Mouse (Mus musculus): ENCODE results near the gene Lsg1. TPM values are rescaled to one million over a fixed set of nuclear protein-coding genes. Genes with fewer than 3 reads are reported as not detected.

The Lsg1 gene
- polyA plus RNA-seq, 1 experiment, result 31.3 TPM

DNA sequence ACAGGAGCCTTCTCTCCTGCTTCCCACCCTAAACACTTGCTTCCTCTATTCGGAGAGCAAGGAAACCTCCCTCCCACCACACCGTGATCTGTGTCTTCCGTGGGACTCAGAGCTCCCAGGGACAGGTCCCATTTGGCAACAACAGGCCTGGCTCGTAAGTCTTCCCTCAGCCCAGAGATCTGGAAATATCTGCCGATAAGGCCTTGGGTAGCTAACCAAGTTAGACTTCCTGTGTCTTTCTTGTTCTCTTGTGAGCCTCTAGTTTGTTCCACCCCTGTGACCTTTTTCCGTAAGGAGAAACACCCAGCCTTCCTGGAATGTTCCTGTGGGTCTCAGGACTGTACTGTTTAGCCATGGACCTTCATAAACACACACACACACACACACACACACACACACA, 44.6 kb downstream of the Lsg1 start:
- Histone ChIP-seq H3K4me1 (ENCODE audit: control insufficient read depth, insufficient read depth, low read length) (no peaks in the 10 kb centered on the region), H3K4me3 (ENCODE audit: insufficient read depth, low read length) (no peak overlapping the region)
- TF ChIP-seq CTCF (IDR thresholded peaks at IDR 0.05; ENCODE audit: borderline replicate concordance, insufficient read depth, low read length) (no peak), POLR2A (IDR thresholded peaks at IDR 0.05; ENCODE audit: low read depth, low read length) (no peak)

DNA sequence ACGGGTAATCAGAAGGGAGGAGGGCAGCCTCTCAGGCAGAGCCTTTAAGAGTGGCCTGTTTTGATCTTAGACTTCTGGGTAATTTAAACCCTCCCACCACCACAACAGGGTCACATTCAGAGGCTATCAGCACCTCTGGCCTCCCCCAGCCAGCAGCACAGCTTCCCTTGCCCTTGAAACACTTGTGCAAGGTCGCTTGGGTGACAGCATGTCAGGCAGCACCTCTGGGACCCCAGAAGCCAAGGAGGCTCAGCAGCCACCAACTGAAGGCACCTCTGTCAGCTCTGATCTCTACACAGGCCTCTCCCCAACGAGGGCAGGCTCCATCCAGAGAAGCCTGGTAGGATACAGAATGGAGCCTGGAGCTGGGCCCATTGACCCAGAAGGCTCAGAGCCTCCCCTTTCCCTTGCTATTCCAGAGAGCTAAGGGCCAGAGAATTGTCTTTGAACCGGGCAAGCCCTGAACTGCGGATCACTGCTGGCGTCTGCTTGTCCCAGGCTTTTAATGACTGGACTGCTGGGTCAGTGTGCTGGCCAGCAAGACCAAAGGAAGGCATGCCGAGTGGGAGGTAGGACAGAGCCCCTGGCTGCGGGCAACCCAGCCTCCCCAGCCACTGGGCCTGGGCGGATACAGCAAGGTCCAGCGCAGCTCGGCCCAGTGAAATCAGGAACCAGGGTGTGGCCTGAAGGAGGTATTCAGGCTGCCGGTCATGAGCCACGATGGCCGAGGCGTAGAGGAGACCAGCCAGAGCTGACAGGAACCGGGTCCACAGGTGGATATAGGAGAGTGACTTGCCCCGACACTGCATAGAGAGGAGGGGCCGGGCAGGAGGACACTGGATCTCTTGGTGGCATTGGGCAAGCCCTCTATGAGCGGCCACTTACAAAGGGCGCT, 47.0 kb downstream of the Lsg1 start:
- H3K4me3 ChIP-seq (ENCODE audit: insufficient read depth, low read length), result no peak overlapping the region

More for the DNA sequence above, 44.6 kb downstream of the Lsg1 start:
- H3K27ac ChIP-seq (ENCODE audit: insufficient read depth, low read length), result no peak overlapping the region

DNA sequence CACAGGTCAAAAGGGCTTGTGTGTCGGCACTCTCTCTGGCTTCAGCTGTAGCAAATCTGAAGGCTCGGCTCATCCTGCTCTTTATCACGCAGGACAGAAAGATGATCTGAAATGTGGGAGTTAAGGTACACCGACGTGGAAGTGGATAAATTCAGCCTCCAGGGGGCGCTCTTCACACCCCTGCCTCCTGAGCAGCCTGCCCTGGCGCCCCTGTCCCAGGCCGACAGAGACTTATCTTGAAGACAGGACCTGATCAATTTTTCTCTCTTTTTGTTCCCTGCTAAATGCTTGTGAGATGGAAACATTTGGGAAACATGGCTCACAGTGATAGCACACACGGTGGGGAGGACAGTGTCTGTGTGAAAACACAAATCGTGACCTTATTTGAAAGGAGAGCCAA, 48.0 kb downstream of the Lsg1 start:
- no peaks in the 10 kb centered on the region for H3K4me1 ChIP-seq (ENCODE audit: control insufficient read depth, insufficient read depth, low read length)
- TF ChIP-seq CTCF (IDR thresholded peaks at IDR 0.05; ENCODE audit: borderline replicate concordance, insufficient read depth, low read length) (peak; percentile 35; the same call in 1 of the 2 replicates), POLR2A (IDR thresholded peaks at IDR 0.05; ENCODE audit: low read depth, low read length) (no peak)
- H3K27ac ChIP-seq (ENCODE audit: insufficient read depth, low read length), result no peak overlapping the region
- H3K4me3 ChIP-seq (ENCODE audit: insufficient read depth, low read length), result no peak overlapping the region

More for the DNA sequence above, 47.0 kb downstream of the Lsg1 start:
- H3K4me1 ChIP-seq (ENCODE audit: control insufficient read depth, insufficient read depth, low read length), result no peaks in the 10 kb centered on the region
- no peak for TF ChIP-seq CTCF (IDR thresholded peaks at IDR 0.05; ENCODE audit: borderline replicate concordance, insufficient read depth, low read length)
- TF ChIP-seq POLR2A (IDR thresholded peaks at IDR 0.05; ENCODE audit: low read depth, low read length), result no peak
- no peak overlapping the region for H3K27ac ChIP-seq (ENCODE audit: insufficient read depth, low read length)

DNA sequence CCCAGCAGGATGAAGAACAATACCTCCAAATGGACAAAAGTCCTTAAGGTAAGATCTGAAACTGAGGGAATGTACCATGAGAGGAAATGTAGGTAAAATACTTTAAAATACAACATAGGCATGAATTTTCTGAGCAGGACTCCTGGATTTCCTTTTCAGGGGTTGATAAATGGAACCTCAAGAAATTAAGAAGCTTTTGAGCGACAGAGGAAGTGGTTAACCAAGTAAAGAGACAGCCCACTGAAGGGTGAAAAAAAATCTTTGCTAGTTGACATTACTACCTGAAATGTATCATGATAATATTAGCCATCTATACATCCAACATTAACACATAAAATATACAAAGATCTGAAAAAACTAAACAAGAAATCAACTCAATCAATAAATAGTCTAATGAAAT, 52.3 kb downstream of the Lsg1 start:
- Histone ChIP-seq H3K4me3 (ENCODE audit: insufficient read depth, low read length) (no peak overlapping the region), H3K4me1 (ENCODE audit: control insufficient read depth, insufficient read depth, low read length) (no peaks in the 10 kb centered on the region), H3K27ac (ENCODE audit: insufficient read depth, low read length) (no peak overlapping the region)
- TF ChIP-seq POLR2A (IDR thresholded peaks at IDR 0.05; ENCODE audit: low read depth, low read length) (no peak), CTCF (IDR thresholded peaks at IDR 0.05; ENCODE audit: borderline replicate concordance, insufficient read depth, low read length) (no peak)

- H3K27ac ChIP-seq (ENCODE audit: insufficient read depth, low read length), result no peak overlapping the region
- no peak overlapping the region for H3K4me3 ChIP-seq (ENCODE audit: insufficient read depth, low read length)
- H3K4me1 ChIP-seq (ENCODE audit: control insufficient read depth, insufficient read depth, low read length), result no peaks in the 10 kb centered on the region; the same call in 1 of the 2 replicates
- TF ChIP-seq POLR2A (IDR thresholded peaks at IDR 0.05; ENCODE audit: low read depth, low read length), result no peak
- no peak for TF ChIP-seq CTCF (IDR thresholded peaks at IDR 0.05; ENCODE audit: borderline replicate concordance, insufficient read depth, low read length)
Measured at GRCm38 (mm10) chr16:30533592-30533991, 53.8 kb downstream of the Lsg1 start.

DNA sequence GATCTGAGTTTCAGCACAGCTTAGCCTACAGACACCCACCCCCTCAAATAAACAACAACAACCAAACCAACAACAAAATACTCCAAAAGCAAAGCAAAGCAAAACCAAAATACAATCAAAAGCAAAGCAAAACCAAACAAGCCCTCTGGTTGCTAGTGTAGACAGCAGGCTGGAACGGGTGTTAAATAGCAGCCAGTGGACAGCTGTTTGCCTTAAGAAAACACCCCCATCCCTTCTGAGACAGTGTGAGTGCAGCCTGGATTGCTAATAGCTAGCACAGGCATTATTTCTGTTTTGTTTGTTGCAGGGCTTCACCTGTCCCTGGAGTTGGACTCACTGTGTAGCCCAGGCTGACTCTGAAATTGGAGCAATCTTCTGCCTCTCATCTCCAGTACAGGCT, 54.5 kb downstream of the Lsg1 start:
- TF ChIP-seq POLR2A (IDR thresholded peaks at IDR 0.05; ENCODE audit: low read depth, low read length), result no peak
- H3K27ac ChIP-seq (ENCODE audit: insufficient read depth, low read length), result no peak overlapping the region
- no peaks in the 10 kb centered on the region; the same call in 1 of the 2 replicates for H3K4me1 ChIP-seq (ENCODE audit: control insufficient read depth, insufficient read depth, low read length)
- H3K4me3 ChIP-seq (ENCODE audit: insufficient read depth, low read length), result no peak overlapping the region

- TF ChIP-seq POLR2A (IDR thresholded peaks at IDR 0.05; ENCODE audit: low read depth, low read length), result no peak
- TF ChIP-seq CTCF (IDR thresholded peaks at IDR 0.05; ENCODE audit: borderline replicate concordance, insufficient read depth, low read length), result peak; percentile 80
- Histone ChIP-seq H3K27ac (ENCODE audit: insufficient read depth, low read length) (no peak overlapping the region), H3K4me1 (ENCODE audit: control insufficient read depth, insufficient read depth, low read length) (no peaks in the 10 kb centered on the region; the same call in 1 of the 2 replicates), H3K4me3 (ENCODE audit: insufficient read depth, low read length) (no peak overlapping the region)
Measured at GRCm38 (mm10) chr16:30531761-30532406, 55.5 kb downstream of the Lsg1 start.

DNA sequence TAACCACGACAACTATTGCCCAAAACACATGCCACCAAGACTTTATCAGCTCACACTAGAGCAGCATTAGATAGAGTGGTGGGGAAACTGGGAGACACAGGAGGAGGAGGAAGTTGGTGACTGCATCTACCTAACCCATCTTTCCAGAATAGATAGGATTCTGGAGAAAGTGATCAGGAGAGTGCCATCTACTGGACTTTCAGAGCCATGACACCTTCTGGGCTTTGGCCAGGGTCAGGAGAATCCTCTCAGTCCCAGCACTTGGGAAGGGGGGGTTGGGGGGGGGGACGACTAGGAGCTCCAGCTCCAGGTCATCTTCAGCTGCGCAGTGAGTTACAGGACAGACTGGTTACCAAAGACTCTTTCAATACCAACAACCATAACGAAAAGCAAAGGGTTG, 56.6 kb downstream of the Lsg1 start:
- Histone ChIP-seq H3K27ac (ENCODE audit: insufficient read depth, low read length) (no peak overlapping the region), H3K4me3 (ENCODE audit: insufficient read depth, low read length) (no peak overlapping the region), H3K4me1 (ENCODE audit: control insufficient read depth, insufficient read depth, low read length) (no peaks in the 10 kb centered on the region; the same call in 1 of the 2 replicates)
- TF ChIP-seq POLR2A (IDR thresholded peaks at IDR 0.05; ENCODE audit: low read depth, low read length) (no peak), CTCF (IDR thresholded peaks at IDR 0.05; ENCODE audit: borderline replicate concordance, insufficient read depth, low read length) (no peak)

DNA sequence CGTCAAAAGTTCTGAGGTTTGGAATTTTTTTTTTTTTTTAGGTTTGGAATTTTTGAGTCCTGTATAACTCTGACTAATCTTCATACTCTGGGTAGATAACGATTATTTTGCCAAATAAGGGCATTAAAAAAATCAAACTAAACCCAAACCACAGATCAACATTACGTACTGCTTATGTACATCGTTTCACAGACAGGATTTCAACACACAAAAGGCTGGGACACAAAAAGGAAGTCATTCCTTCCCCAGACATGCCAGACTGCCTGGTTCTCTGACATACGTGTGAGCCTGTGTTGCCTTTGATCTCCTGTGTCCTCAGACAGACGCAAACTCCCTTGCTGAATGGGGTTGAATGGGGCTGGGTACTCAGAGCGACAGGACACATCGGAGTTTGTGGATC, 59.0 kb downstream of the Lsg1 start:
- peak overlapping the region; percentile 80 for H3K27ac ChIP-seq (ENCODE audit: insufficient read depth, low read length)
- H3K4me3 ChIP-seq (ENCODE audit: insufficient read depth, low read length), result no peak overlapping the region
- TF ChIP-seq POLR2A (IDR thresholded peaks at IDR 0.05; ENCODE audit: low read depth, low read length) (peak; percentile 41), CTCF (IDR thresholded peaks at IDR 0.05; ENCODE audit: borderline replicate concordance, insufficient read depth, low read length) (no peak)
- no peaks in the 10 kb centered on the region; the same call in 1 of the 2 replicates for H3K4me1 ChIP-seq (ENCODE audit: control insufficient read depth, insufficient read depth, low read length)

DNA sequence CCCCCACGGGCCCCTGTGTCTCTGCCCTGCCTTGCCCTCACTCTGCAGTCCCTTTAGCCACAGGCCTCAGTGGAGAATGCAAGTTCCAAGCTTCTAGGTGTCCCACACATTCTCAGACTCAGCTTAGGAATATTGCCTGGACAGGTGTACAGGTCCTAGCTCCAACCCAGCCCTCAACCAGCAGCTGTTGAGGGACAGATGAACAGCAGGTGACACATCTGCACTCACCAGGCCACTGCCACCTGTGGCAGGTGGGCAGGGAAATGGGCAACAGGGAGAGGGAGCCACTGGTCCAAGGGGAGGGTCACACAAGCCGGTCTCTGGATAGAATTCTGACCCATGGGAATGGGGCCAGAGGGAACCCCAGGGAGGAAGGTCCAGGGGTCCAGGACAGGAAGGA, 59.5 kb downstream of the Lsg1 start:
- Histone ChIP-seq H3K27ac (ENCODE audit: insufficient read depth, low read length) (peak overlapping the region; percentile 75), H3K4me1 (ENCODE audit: control insufficient read depth, insufficient read depth, low read length) (no peaks in the 10 kb centered on the region; the same call in 1 of the 2 replicates), H3K4me3 (ENCODE audit: insufficient read depth, low read length) (no peak overlapping the region)
- TF ChIP-seq CTCF (IDR thresholded peaks at IDR 0.05; ENCODE audit: borderline replicate concordance, insufficient read depth, low read length) (no peak), POLR2A (IDR thresholded peaks at IDR 0.05; ENCODE audit: low read depth, low read length) (no peak)
